Mouse (Mus musculus) limb, embryonic 12.5 days (tissue): ENCODE data around the gene Mtmr4. TPM values are rescaled to one million over a fixed set of nuclear protein-coding genes. Genes with fewer than 3 reads are reported as not detected.

Experiments used
- ATAC-seq: fragments of 200-750 bp; cut with Nextera tagmentation; 2 replicates; pipeline ENCODE4 v1.8.0; 2017; ENCODE audit warnings: low read depth, moderate TSS enrichment; ENCODE audit not compliant: insufficient number of reproducible peaks, insufficient read depth, low FRiP score, low TSS enrichment
- H3K27ac ChIP-seq: fragments of 300-500 bp; sonication (generic); 2 replicates; pipeline ENCODE4 v1.5.1; 2016; ENCODE audit warnings: mild to moderate bottlenecking, moderate library complexity
- H3K27me3 ChIP-seq: fragments of 300-500 bp; sonication (generic); 2 replicates; pipeline ENCODE4 v1.6.1; 2016; ENCODE audit warnings: mild to moderate bottlenecking, moderate library complexity
- H3K36me3 ChIP-seq: fragments of 300-500 bp; sonication (generic); 2 replicates; pipeline ENCODE4 v1.6.1; 2016; ENCODE audit warnings: mild to moderate bottlenecking, moderate library complexity
- H3K4me1 ChIP-seq: fragments of 300-500 bp; sonication (generic); replicated peaks from 2 replicates; pipeline ENCODE4 v1.6.1; 2016
- H3K4me2 ChIP-seq: fragments of 300-500 bp; sonication (generic); 2 replicates; pipeline ENCODE4 v1.6.1; 2016; ENCODE audit warnings: mild to moderate bottlenecking, moderate library complexity
- H3K4me3 ChIP-seq: fragments of 300-500 bp; sonication (generic); replicated peaks from 2 replicates; pipeline ENCODE4 v1.5.1; 2016; ENCODE audit warnings: mild to moderate bottlenecking
- H3K9ac ChIP-seq: fragments of 300-500 bp; sonication (generic); replicated peaks from 2 replicates; pipeline ENCODE4 v1.6.1; 2016; ENCODE audit warnings: mild to moderate bottlenecking, moderate library complexity
- H3K9me3 ChIP-seq: fragments of 300-500 bp; sonication (generic); 2 replicates; pipeline ENCODE4 v1.6.1; 2016; ENCODE audit warnings: mild to moderate bottlenecking, moderate library complexity
- WGBS: fragments of 180-500 bp; shearing (Covaris S2); methylation state at CpG from one replicate; pipeline ENCODE4 v1.1.7; 2016; 5-methylcytosine and 5-hydroxymethylcytosine counted together
- polyA plus RNA-seq: library from polyadenylated mRNA; unstranded; fragments of >200 nt; fragmentation: Nextera tagmentation; extraction: Ambion mirVana; gene quantifications from 2 replicates; pipeline ENCODE4 v1.2.1, GENCODE M21; 2016

Gene Mtmr4
- polyA plus RNA-seq, 1 experiment from 2014 or later: 54.0 TPM

DNA sequence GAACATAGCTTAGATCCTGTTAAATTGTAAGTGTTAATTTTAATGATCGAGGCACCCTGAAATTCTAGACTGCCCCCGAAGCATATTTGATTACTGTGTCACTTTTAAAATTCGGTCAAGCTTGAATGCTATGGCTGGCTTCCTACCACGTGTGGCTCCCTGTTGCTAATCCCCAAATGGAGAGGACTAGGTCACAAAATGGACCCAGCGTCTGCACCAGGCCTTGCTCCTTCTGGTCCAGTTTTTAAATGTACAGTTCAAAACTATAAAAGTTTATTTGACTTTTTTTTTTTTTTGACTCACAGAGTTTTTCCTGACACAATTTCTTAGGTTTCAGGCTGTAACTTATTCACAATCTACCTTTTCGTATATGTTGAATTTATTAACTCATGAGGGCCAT, 73.3 kb downstream of the Mtmr4 start:
- H3K4me3 ChIP-seq: no peak overlapping the region

DNA sequence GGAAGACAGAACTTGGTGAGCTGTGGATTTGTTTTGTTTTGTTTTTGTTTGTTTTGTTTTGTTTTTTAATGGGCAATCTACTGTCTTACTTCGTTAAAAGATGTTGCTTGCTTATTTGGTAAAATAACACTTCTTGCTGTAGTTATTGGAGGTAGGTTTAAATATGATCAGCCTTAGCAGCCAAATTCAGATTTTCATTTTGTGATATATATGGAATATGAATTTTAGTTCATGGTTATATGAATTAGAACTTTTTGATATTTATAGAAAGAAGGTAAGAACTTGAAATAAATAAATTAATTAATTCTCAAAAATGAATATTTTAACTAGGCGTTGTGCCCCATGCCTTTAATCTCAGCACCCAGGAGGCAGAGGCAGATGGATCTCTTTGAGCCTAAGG, 73.7 kb downstream of the Mtmr4 start:
- no peak for ATAC-seq

More for the DNA sequence above, 73.3 kb downstream of the Mtmr4 start:
- H3K4me2 ChIP-seq: no peak overlapping the region
- no peak overlapping the region for H3K9ac ChIP-seq
- H3K27ac ChIP-seq: no peak overlapping the region
- no peak for ATAC-seq
- no peaks in the 10 kb centered on the region for H3K9me3 ChIP-seq
- WGBS: 60% methylated on average over 6 of the region's 6 CpGs
- H3K4me1 ChIP-seq: peaks cover 9% of the 10 kb centered on the region
- H3K27me3 ChIP-seq: peaks cover 18% of the 10 kb centered on the region
- no peaks in the 10 kb centered on the region for H3K36me3 ChIP-seq

More for the DNA sequence above, 73.7 kb downstream of the Mtmr4 start:
- Histone ChIP-seq H3K4me3 (no peak overlapping the region), H3K4me1 (peaks cover 9% of the 10 kb centered on the region), H3K27me3 (peaks cover 18% of the 10 kb centered on the region), H3K4me2 (no peak overlapping the region), H3K9ac (no peak overlapping the region), H3K9me3 (no peaks in the 10 kb centered on the region), H3K27ac (no peak overlapping the region), H3K36me3 (no peaks in the 10 kb centered on the region)
- 70% methylated on average over 2 of the region's 2 CpGs for WGBS

Other genes with a start within 250 kb of the Mtmr4 start
- gene Ppm1e, start 233.1 kb upstream of the Mtmr4 start, polyA plus RNA-seq: 2.1 and 3.0 TPM in 2 replicates
- 11.8 and 12.3 TPM in 2 replicates for gene Rad51c, start 187.2 kb upstream of the Mtmr4 start, polyA plus RNA-seq
- 0.47 and 0.81 TPM in 2 replicates for gene Tex14, start 187.1 kb upstream of the Mtmr4 start, polyA plus RNA-seq
- gene Gm11492, start 25.5 kb upstream of the Mtmr4 start, polyA plus RNA-seq: not detected in 2 replicates
- gene Sept4, start 23.3 kb upstream of the Mtmr4 start, polyA plus RNA-seq: 10.7 and 10.9 TPM in 2 replicates
- gene Hsf5, start 25.0 kb downstream of the Mtmr4 start, polyA plus RNA-seq: 0.19 and 0.21 TPM in 2 replicates
- gene Rnf43, start 70.6 kb downstream of the Mtmr4 start, polyA plus RNA-seq: 2.8 and 4.0 TPM in 2 replicates
- 167 TPM in 2 replicates for gene Supt4a, start 145.4 kb downstream of the Mtmr4 start, polyA plus RNA-seq
- 5.7 and 5.9 TPM in 2 replicates for gene Tspoap1, start 168.4 kb downstream of the Mtmr4 start, polyA plus RNA-seq
- gene Mpo, start 201.4 kb downstream of the Mtmr4 start, polyA plus RNA-seq: 1.7 and 2.6 TPM in 2 replicates
- gene Lpo, start 236.1 kb downstream of the Mtmr4 start, polyA plus RNA-seq: 0.09 TPM in 1 of 2 replicates, not detected in the other